Mouse (Mus musculus) heart, embryonic 13.5 days (tissue): ENCODE measurements around the gene Hoxb1. TPM values are rescaled to one million over a fixed set of nuclear protein-coding genes. Genes with fewer than 3 reads are reported as not detected.

Source experiments
- ATAC-seq: fragments of 200-750 bp; cut with Nextera tagmentation; 2 replicates; pipeline ENCODE4 v1.8.0; 2017; ENCODE audit warnings: moderate TSS enrichment; ENCODE audit not compliant: insufficient number of reproducible peaks, low FRiP score, low TSS enrichment; ENCODE audit errors: extremely low read depth
- H3K27ac ChIP-seq: fragments of 300-500 bp; sonication (generic); replicated peaks from 2 replicates; pipeline ENCODE4 v1.5.1; 2015; ENCODE audit warnings: moderate library complexity, mild to moderate bottlenecking, inconsistent platforms
- H3K27me3 ChIP-seq: fragments of 300-500 bp; sonication (generic); replicated peaks from 2 replicates; pipeline ENCODE4 v1.6.1; 2015; ENCODE audit warnings: mild to moderate bottlenecking, inconsistent platforms
- H3K36me3 ChIP-seq: fragments of 300-500 bp; sonication (generic); 2 replicates; pipeline ENCODE4 v1.6.1; 2015; ENCODE audit warnings: mild to moderate bottlenecking, inconsistent platforms
- H3K4me1 ChIP-seq: fragments of 300-500 bp; sonication (generic); 2 replicates; pipeline ENCODE4 v1.6.1; 2015; ENCODE audit warnings: inconsistent platforms
- H3K4me2 ChIP-seq: fragments of 300-500 bp; sonication (generic); 2 replicates; pipeline ENCODE4 v1.6.1; 2015; ENCODE audit warnings: inconsistent platforms, mild to moderate bottlenecking, moderate library complexity
- H3K4me3 ChIP-seq: fragments of 300-500 bp; sonication (generic); 2 replicates; pipeline ENCODE4 v1.5.1; 2015; ENCODE audit warnings: moderate library complexity, mild to moderate bottlenecking, inconsistent platforms
- H3K9ac ChIP-seq: fragments of 300-500 bp; sonication (generic); 2 replicates; pipeline ENCODE4 v1.6.1; 2015; ENCODE audit warnings: inconsistent platforms, mild to moderate bottlenecking, moderate library complexity
- H3K9me3 ChIP-seq: fragments of 300-500 bp; sonication (generic); 2 replicates; pipeline ENCODE4 v1.6.1; 2016; ENCODE audit warnings: inconsistent platforms
- WGBS: fragments of 180-500 bp; shearing (Covaris S2); methylation state at CpG from one replicate; pipeline ENCODE4 v1.1.7; 2015; ENCODE audit warnings: mixed read lengths; 5-methylcytosine and 5-hydroxymethylcytosine counted together
- polyA plus RNA-seq: library from polyadenylated mRNA; unstranded; fragments of >200 nt; fragmentation: Nextera tagmentation; extraction: Ambion mirVana; gene quantifications from 2 replicates; pipeline ENCODE4 v1.2.1, GENCODE M21; 2015

Hoxb1 gene
- 0.17 and 0.18 TPM in 2 replicates for polyA plus RNA-seq

DNA sequence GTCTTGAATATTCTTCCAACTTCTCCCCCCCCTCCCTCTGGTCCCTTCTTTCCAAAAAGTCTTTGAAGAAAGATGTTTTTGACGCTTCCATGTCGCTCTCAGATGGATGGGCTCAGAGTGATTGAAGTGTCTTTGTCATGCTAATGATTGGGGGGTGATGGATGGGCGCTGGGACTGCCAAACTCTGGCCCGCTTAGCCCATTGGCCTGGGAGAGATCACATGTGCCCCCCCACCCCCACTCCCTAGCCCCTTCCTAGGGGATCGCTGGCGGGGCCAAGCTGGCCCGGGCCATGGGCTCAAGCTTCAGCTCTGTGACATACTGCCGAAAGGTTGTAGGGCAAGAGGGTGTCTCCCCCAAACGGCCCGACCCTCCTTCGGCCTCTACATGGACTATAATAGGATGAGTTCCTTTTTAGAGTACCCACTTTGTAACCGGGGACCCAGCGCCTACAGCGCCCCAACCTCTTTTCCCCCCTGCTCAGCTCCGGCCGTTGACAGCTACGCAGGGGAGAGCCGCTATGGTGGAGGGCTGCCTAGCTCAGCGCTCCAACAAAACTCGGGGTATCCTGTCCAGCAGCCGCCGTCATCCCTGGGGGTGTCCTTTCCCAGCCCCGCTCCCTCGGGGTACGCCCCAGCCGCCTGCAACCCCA lies at the start of gene Hoxb1:
Hoxb1 (plus strand) TSS at position 312 of the 651 bp plus-strand sequence.
- no peak for ATAC-seq
- peaks cover 96% of the 10 kb centered on the region for H3K27me3 ChIP-seq
- no peak within 1 kb of the TSS for H3K27ac ChIP-seq
- 7% methylated on average over 26 of the region's 26 CpGs for WGBS
- H3K4me1 ChIP-seq: peaks cover 5% of the 10 kb centered on the region
- H3K36me3 ChIP-seq: no peaks in the 10 kb centered on the region
- H3K9ac ChIP-seq: no peak within 1 kb of the TSS
- no peaks in the 10 kb centered on the region for H3K9me3 ChIP-seq
- peak within 1 kb of the TSS; percentile 42 for H3K4me2 ChIP-seq
- peak within 1 kb of the TSS; percentile 32 for H3K4me3 ChIP-seq

DNA sequence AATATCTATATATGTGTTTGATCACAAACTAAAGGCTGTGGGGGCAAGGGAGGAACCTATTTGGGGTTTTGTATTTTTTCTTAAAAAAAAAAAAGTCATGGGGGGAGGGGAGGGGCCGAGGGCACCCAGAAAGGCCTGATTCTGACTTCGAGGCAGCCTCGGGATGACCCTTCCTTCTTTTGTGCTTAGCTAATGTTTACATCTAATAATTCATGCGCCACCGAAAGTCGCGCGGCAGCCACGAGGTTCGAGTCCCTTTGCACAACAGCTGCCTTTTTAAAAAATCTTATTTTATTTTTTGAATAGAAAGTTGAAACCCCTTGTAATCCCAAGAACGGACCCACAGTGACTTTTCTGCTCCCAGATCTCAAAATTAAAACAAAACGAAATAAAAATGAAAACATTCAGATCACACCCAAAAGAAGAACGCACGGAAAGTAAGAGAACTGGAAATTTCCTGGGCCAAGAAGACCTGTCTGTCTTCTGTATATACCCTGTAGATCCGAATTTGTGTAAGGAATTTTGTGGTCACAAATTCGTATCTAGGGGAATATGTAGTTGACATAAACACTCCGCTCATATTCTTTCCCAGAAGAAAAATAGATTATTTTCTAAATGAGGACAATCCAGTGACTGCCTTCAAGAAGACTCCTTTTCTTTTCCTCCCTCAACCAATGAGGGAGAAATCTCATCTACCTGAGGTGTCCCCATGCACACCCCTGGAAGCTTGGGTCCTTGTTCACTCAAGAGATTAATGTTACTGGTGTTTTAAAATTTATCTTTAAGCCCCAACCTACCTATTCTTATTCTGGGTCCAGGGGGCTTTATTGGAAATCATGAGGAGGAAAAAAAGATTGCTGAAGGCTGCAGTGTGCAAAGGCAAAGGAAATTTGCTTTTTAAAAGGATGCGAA lies 48.6 kb upstream of the Hoxb1 start:
- Histone ChIP-seq H3K36me3 (no peaks in the 10 kb centered on the region), H3K27ac (no peak overlapping the region), H3K4me1 (peaks cover 12% of the 10 kb centered on the region), H3K9ac (peak overlapping the region; percentile 67; the same call in 1 of the 2 replicates), H3K9me3 (no peaks in the 10 kb centered on the region), H3K4me3 (peak overlapping the region; percentile 54; the same call in 1 of the 2 replicates), H3K27me3 (peaks cover 100% of the 10 kb centered on the region), H3K4me2 (peak overlapping the region; percentile 66)
- ATAC-seq: no peak
- 11% methylated on average over 18 of the region's 18 CpGs for WGBS

DNA sequence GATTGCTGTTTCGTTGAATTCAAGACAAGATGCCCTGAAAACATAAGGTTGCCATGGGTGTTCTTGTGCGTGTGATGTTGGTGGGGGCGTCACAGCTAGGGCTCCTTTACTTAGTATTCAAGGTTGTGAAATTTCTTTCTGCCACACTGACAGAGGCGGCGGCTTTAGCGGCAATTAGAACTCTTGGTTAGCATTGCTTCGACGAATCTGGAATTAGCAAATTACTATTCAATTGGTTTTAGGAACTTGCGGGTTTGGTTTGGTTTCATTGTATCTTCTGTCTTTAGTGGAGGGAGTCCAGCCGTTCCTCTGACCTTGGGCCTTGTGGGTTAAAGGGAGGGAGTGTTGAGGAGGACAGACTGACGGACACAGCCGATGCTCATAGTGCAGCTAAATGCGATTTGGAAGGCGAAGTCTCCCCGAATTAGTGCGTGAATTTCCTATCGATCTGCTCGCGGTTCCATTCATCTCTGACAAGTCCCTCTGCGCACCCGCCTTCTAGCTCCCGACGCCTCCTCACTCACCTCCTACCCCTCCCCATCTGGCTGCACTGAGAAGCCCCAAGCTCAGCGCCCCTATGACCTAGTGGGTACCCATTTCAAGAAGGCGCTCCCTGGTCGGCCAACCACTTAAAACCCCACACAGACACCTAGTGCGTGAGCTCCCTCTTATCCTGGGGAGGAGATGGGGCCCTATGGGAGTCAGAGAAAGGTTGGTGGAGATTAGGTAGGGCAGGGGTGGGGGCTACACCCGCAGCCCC lies 47.8 kb upstream of the Hoxb1 start, which contains the start of gene Hoxb4:
Hoxb4 (plus strand) TSS at position 660 of the 760 bp plus-strand sequence.
- WGBS: 4% methylated on average over 28 of the region's 28 CpGs

DNA sequence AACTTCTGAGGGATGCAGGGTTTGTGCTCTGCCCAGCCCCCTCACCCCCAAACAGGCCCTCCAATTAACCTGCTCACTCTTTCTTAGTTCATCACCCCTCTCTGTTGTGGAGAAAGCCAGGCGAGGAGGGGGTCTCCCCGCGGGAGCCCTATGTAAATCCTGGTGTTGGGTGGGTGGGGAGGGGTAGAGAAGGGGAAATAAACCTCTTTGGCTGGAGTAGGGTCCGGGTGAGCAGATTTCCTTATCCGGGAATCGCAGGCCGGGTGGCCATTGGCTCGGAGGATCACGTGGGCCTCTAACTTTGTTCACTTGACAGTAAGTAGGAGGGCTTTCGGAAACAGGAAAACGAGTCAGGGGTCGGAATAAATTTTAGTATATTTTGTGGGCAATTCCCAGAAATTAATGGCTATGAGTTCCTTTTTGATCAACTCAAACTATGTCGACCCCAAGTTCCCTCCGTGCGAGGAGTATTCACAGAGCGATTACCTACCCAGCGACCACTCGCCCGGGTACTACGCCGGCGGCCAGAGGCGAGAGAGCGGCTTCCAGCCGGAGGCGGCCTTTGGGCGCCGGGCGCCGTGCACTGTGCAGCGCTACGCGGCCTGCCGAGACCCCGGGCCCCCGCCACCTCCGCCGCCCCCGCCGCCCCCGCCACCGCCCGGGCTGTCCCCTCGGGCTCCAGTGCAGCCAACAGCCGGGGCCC lies 47.0 kb upstream of the Hoxb1 start:
- Histone ChIP-seq H3K9ac (peak overlapping the region; percentile 84), H3K27ac (peak overlapping the region; percentile 85), H3K9me3 (no peaks in the 10 kb centered on the region), H3K4me1 (peaks cover 10% of the 10 kb centered on the region), H3K4me3 (peak overlapping the region; percentile 54), H3K36me3 (no peaks in the 10 kb centered on the region), H3K27me3 (peaks cover 100% of the 10 kb centered on the region), H3K4me2 (peak overlapping the region; percentile 66)
- ATAC-seq: no peak
- under 1% methylated on average over 37 of the region's 45 CpGs for WGBS

More for the DNA sequence above, 47.8 kb upstream of the Hoxb1 start, which contains the start of gene Hoxb4:
- Histone ChIP-seq H3K4me2 (peak within 1 kb of the TSS; percentile 66), H3K4me1 (peaks cover 10% of the 10 kb centered on the region), H3K36me3 (no peaks in the 10 kb centered on the region), H3K4me3 (peak within 1 kb of the TSS; percentile 54), H3K27ac (peak within 1 kb of the TSS; percentile 85), H3K9me3 (no peaks in the 10 kb centered on the region), H3K27me3 (peaks cover 100% of the 10 kb centered on the region), H3K9ac (peak within 1 kb of the TSS; percentile 84)
- no peak for ATAC-seq

DNA sequence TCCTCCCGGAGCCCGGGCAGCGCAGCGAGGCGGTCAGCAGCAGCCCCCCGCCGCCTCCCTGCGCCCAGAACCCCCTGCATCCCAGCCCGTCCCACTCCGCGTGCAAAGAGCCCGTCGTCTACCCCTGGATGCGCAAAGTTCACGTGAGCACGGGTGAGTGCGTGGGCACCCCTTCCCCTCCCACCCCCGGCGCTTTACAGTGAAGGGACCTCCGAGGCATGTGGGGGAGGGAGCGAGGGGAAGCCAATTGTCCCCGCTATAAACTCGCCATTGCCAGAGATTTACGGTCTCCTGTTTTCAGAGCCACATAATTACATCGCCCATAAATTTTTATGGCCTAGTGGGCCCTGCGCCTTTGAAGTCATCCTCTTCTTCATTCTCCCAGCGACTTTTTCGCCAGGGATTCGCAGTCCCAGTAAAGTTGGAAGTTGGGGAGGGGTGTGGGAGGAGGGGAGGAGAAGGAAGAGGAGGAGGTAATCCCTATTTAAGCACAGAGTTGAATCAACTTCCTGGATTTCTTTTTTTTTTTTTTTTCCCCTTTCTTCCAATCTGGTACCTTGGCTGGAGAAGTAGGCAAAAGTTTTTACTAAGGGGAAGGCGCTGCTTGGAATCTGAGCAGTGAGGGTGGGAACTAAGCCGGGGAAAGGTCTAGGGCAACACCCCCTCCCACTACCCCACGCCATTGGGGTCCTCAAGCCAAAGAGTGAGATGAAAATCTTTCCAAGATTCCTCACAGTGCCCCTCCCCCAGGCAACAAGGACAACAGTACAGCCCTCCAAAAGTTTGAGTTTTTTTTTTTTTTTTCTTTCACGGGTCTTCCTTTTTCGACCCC lies 46.3 kb upstream of the Hoxb1 start:
- peak overlapping the region; percentile 54 for H3K4me3 ChIP-seq
- ATAC-seq: 0 out of 2 replicates have a peak, but pooled peaks have one; percentile 14
- H3K4me2 ChIP-seq: peak overlapping the region; percentile 66
- H3K9me3 ChIP-seq: no peaks in the 10 kb centered on the region
- under 1% methylated on average over 29 of the region's 34 CpGs for WGBS
- H3K27me3 ChIP-seq: peaks cover 100% of the 10 kb centered on the region
- peaks cover 10% of the 10 kb centered on the region for H3K4me1 ChIP-seq
- peak overlapping the region; percentile 84 for H3K9ac ChIP-seq
- peak overlapping the region; percentile 85 for H3K27ac ChIP-seq
- no peaks in the 10 kb centered on the region for H3K36me3 ChIP-seq

DNA sequence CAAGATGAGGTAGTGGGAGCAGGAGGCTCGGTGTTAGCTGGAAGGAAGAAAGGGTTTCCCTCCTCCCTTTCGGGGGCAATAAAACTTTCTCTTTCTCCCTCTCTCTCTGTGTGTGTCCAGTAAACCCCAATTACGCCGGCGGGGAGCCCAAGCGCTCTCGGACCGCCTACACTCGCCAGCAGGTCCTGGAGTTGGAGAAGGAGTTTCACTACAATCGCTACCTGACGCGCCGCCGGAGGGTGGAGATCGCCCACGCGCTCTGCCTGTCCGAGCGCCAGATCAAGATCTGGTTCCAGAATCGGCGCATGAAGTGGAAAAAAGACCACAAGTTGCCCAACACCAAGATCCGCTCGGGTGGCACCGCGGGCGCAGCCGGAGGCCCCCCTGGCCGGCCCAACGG lies 45.6 kb upstream of the Hoxb1 start:
- Histone ChIP-seq H3K27ac (peak overlapping the region; percentile 85), H3K9me3 (no peaks in the 10 kb centered on the region), H3K4me1 (peaks cover 10% of the 10 kb centered on the region), H3K4me3 (peak overlapping the region; percentile 54), H3K27me3 (peaks cover 100% of the 10 kb centered on the region), H3K4me2 (peak overlapping the region; percentile 66), H3K9ac (peak overlapping the region; percentile 84), H3K36me3 (no peaks in the 10 kb centered on the region)
- ATAC-seq: no peak
- WGBS: 2% methylated on average over 29 of the region's 29 CpGs

DNA sequence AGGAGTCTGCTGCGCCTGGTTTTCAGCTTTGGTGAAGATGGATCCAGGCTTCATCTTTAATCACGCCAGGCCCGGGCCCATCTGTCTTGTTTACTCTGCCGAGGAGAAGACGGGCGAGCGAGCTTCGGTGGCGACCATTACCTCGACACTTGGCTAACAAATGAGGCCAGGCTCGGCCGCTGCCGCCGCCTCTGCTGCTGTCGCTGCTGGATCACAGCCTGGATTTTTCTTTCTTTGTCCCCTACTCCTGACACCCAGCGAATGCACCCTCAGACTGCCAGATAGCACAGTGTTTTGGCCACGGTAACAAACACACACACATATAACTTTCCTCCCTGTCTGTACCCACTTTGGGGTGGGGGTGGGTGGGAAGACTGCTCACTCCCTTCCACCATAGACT lies 44.9 kb upstream of the Hoxb1 start:
- Histone ChIP-seq H3K36me3 (no peaks in the 10 kb centered on the region), H3K9me3 (no peaks in the 10 kb centered on the region), H3K4me3 (peak overlapping the region; percentile 54), H3K4me1 (peaks cover 10% of the 10 kb centered on the region), H3K27ac (peak overlapping the region; percentile 85), H3K9ac (peak overlapping the region; percentile 84), H3K4me2 (peak overlapping the region; percentile 66), H3K27me3 (peaks cover 100% of the 10 kb centered on the region)
- ATAC-seq: no peak
- 11% methylated on average over 17 of the region's 17 CpGs for WGBS

DNA sequence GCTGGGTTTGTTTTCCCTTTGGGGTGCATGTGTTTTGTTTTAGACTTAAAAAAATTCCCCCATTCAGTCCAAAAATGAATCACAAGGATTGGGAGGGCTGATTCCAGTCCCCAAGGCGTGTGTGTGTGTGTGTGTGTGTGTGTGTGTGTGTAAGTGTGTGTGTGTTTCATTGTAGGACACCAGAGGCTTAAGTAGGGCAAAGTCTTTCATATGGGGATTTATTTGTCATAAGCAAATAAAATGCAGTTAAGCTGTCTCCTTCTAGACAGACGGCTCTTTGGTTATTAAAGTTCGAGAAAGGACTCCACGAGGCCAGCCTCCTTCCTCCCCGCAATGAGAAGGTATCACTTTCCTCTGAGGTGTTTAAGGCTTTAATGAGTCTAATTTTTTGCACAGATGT lies 43.7 kb upstream of the Hoxb1 start:
- H3K9me3 ChIP-seq: no peaks in the 10 kb centered on the region
- WGBS: 25% methylated on average over 5 of the region's 5 CpGs
- ATAC-seq: no peak
- H3K27me3 ChIP-seq: peaks cover 100% of the 10 kb centered on the region
- peak overlapping the region; percentile 41; the same call in 1 of the 2 replicates for H3K4me2 ChIP-seq
- no peaks in the 10 kb centered on the region for H3K36me3 ChIP-seq
- no peak overlapping the region for H3K4me3 ChIP-seq
- 0 out of 2 replicates have a peak overlapping the region, but pooled peaks have one; percentile 8 for H3K27ac ChIP-seq
- peak overlapping the region; percentile 48; the same call in 1 of the 2 replicates for H3K9ac ChIP-seq
- peaks cover 10% of the 10 kb centered on the region for H3K4me1 ChIP-seq

DNA sequence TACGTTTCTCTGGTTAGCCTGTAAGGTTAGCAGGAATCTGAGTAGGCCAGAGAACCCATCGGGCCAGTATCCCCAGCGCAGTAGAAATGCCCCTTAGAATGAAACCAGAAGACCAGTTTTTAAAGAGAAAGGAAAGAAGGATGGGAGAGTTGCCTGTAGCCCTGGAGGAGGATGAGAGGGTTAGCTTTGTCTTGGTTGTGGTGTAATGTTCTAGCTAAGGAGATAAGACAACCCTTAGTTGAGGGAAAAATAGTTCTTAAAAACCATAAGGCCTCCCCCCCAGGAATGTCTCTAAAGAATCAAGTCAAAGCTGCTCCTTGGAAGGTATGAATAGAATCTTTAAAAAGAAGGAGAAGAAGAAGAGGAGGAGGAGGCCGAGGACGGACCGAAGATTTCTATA lies 42.8 kb upstream of the Hoxb1 start:
- Histone ChIP-seq H3K4me2 (peak overlapping the region; percentile 41), H3K9ac (peak overlapping the region; percentile 48), H3K27ac (peak overlapping the region; percentile 45; the same call in 1 of the 2 replicates), H3K9me3 (no peaks in the 10 kb centered on the region), H3K36me3 (no peaks in the 10 kb centered on the region), H3K4me1 (peaks cover 10% of the 10 kb centered on the region), H3K4me3 (peak overlapping the region; percentile 10; the same call in 1 of the 2 replicates), H3K27me3 (peaks cover 100% of the 10 kb centered on the region)
- 20% methylated on average over 6 of the region's 6 CpGs for WGBS
- ATAC-seq: no peak
